Mouse (Mus musculus) left cerebral cortex, postnatal 36 days (tissue): ENCODE data around the gene Bak1. TPM values are rescaled to one million over a fixed set of nuclear protein-coding genes. Genes with fewer than 3 reads are reported as not detected.

Experiments
- total RNA-seq, 2 experiments: library from RNA; stranded (reverse); gene quantifications; 2 replicates each; pipeline ENCODE4 v1.2.3; 2021

The Bak1 gene
- total RNA-seq, 2 experiments from 2014 or later: 13.9 to 16.5 TPM

Other genes starting within 250 kb of the Bak1 start
- 10 to 100 TPM; 33.9 to 34.8 TPM for gene Bnip1, start 247.9 kb downstream of the Bak1 start, total RNA-seq
- gene Nkx2-5, start 184.0 kb downstream of the Bak1 start, total RNA-seq: not detected
- 1 to 10 TPM; 1.9 to 4.2 TPM for gene Kifc5b, start 111.9 kb downstream of the Bak1 start, total RNA-seq
- gene Phf1, start 96.0 kb downstream of the Bak1 start, total RNA-seq: 10 to 100 TPM; 28.9 to 30.8 TPM
- 100 to 1,000 TPM in 1 of 2 experiments, 10 to 100 TPM in 1; 99.1 to 111 TPM for gene Cuta, start 89.4 kb downstream of the Bak1 start, total RNA-seq
- gene Syngap1, start 87.8 kb downstream of the Bak1 start, total RNA-seq: 100 to 1,000 TPM; 419 to 475 TPM
- 10 to 100 TPM; 14.9 to 16.7 TPM for gene Zbtb9, start 55.8 kb downstream of the Bak1 start, total RNA-seq
- gene Itpr3, start 28.3 kb upstream of the Bak1 start, total RNA-seq: 1 to 10 TPM; 2.0 to 3.4 TPM
- 100 to 1,000 TPM; 230 to 254 TPM for gene Uqcc2, start 104.9 kb upstream of the Bak1 start, total RNA-seq
- gene Ip6k3, start 138.8 kb upstream of the Bak1 start, total RNA-seq: under 1 TPM; 0.23 to 0.81 TPM
- 10 to 100 TPM; 41.6 to 44.2 TPM for gene Lemd2, start 175.5 kb upstream of the Bak1 start, total RNA-seq